Mouse (Mus musculus) kidney, postnatal 36 days (tissue): ENCODE data around the gene Dab1.

Source experiments
- DNase-seq, 2 experiments: peaks; one replicate each; pipeline ENCODE4 v3.0.0; 2021 to 2022; ENCODE audit warnings: mixed read lengths in 2 of 2

The Dab1 gene

GRCm38 (mm10) chr4:104686137-104686809, 1067.1 kb downstream of the Dab1 start:
- no peak for DNase-seq

DNA sequence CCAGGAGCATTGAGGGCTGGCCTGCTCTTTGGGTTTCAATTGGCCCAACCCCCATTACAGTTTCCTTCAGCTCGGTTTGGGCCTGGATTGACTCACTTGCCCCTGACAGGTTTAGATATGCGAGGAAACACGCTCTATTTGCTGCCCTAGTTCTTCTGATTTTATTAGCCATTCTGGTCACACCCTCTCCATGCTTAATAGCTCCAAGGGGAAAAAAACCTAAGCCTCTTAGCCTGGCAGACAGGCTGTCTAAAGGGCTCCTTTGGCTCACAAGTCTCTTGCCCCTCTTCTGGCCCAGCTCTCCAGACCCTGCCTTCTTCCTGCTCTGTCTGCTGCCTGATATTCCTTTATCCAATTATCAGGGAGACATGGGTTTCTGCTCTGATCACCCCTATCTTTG, 1069.9 kb downstream of the Dab1 start:
- DNase-seq, result no peak

- no peak for DNase-seq
Measured at GRCm38 (mm10) chr4:104691026-104691425, 1071.9 kb downstream of the Dab1 start.

DNA sequence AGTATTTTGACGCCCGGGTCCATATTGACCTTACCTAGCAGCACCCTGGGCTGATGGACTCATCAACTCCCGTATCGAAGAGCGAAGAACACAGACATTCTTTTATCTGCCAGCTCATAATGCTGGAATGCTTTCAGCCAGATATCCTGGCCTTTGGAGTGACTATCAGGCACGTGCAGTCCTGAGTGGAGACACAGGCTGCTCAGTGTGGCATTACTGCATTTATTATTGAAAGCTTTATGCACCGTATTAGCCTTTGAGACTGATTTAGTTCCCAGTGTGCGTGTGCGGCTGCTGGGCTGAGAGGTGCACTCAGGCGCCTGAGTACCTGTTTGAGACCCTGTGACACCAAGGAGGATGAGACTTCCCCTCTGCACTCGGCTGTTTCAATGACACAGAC, 1075.0 kb downstream of the Dab1 start:
- DNase-seq, result no peak

DNA sequence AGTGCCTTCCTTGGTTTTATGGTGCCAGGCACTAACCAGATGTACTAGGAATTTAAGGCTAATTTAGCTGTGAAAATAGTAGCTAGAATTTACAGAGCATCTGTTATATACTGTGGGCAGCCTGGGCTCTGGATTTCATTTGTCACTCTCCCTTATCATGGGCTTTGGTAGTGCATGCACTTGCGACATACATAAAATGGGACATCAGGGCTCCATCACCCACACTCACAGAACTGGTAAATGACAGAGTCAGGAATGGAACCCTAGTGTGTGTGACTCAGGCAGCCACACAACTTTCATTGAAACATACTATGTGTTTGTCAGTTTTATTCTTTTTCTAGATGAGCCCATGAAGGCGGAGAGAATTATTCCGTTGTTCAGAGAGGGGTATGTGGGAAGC, 1077.4 kb downstream of the Dab1 start:
- DNase-seq, result no peak

- no peak for DNase-seq
Measured at GRCm38 (mm10) chr4:104697703-104698102, 1078.5 kb downstream of the Dab1 start.

DNA sequence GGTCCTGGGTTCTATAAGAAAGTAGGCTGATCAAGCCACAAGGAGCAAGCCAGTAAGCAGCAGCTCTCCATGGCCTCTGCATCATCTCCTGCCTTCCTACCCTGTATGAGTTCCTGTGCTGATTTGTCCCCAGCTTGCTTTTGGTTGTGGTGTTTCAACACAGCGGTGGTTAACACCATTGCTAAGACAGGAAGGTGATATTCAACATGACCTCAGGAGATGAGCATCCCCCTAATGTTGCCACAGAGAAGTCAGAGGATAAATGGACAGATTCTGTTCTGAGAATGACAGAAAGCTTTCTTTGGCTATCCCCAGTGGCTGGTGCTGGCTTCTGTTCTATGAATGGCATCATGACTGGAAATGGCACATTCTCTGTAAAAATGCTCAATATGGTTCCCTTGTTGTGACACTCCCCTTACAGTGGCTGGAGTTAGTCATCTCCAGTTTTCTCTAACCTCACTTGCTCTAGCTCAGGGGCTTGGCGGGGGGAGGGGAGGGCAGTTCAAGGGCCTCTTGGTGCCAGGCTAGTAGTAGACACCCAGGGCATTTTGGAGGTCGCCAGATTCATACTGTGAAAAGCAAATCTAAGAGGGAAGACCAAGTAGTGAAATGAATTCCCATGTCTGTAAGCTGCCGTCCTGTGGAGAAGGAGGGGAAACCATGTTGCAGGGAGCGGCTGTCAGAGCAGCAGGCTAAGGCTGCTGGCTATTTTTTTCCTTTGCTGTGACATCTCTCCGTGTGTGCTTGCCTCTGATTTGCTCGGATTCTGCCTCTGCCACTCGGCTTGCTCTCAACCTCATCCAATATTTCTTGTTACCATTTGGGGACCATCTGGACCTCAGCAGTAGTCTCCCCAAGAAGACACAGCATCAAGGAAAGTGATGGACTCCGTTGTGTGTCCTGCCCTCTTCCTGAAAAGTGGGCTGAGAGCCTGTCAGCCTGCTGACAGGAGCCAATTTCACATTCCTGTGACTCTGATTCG, 1086.8 kb downstream of the Dab1 start:
- no peak for DNase-seq

- no peak for DNase-seq
Measured at GRCm38 (mm10) chr4:104712338-104713083, 1093.4 kb downstream of the Dab1 start.

- DNase-seq, result no peak
Measured at GRCm38 (mm10) chr4:104714925-104715519, 1095.9 kb downstream of the Dab1 start.

- DNase-seq, result no peak
Measured at GRCm38 (mm10) chr4:104715857-104716256, 1096.7 kb downstream of the Dab1 start.

- DNase-seq, result no peak
Measured at GRCm38 (mm10) chr4:104716506-104716905, 1097.3 kb downstream of the Dab1 start.

GRCm38 (mm10) chr4:104718973-104719795, 1100.0 kb downstream of the Dab1 start:
- peak; percentile 5 to 13 for DNase-seq

- DNase-seq, result no peak
Measured at GRCm38 (mm10) chr4:104723527-104724045, 1104.4 kb downstream of the Dab1 start.

- peak in 1 of 2 experiments; percentile 4 for DNase-seq
Measured at GRCm38 (mm10) chr4:104724258-104724657, 1105.1 kb downstream of the Dab1 start.

DNA sequence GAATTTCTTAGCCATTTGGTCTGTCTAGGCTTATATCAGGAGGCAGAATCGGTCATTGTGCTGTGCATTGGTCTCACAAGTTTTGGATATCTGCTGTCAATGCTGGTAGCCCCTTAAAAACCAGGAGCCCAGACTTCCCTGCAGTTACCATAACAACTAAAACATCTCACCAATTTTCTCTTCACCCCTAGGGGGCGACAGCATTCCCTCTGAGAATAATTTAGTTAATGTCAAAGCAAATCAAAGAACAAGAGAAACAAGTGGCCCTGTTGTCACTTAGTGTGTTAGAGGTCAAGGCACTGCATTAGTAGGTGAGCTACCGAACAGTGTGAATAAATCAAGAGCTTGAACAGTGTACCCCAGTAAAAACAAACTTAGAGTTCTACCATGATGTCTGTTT, 1106.5 kb downstream of the Dab1 start:
- peak; percentile 13 to 64 for DNase-seq

DNA sequence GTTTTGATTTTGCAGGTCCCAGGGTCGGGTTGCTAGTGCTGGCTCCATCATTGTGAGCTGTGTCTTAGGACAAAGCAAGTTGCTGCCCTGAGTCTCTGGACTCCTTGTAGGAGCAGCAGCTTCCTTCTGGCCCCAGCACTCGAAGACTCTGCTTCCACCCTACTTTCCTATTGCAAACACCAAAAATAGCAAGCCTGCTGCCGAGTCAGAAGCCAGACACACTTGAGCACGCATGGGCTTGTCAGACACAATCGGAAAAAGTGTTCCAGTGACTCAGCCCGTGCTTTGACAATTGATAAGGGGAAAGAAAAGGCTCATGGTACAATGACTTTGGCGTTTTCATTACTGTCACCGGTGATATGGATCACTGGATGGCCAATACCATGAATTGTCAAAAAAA, 1110.0 kb downstream of the Dab1 start:
- no peak for DNase-seq

- peak in 1 of 2 experiments; percentile 37 for DNase-seq
Measured at GRCm38 (mm10) chr4:104746500-104746899, 1127.3 kb downstream of the Dab1 start.

- DNase-seq, result no peak
Measured at GRCm38 (mm10) chr4:104754090-104754489, 1134.9 kb downstream of the Dab1 start.

GRCm38 (mm10) chr4:104760878-104761624, 1141.9 kb downstream of the Dab1 start:
- DNase-seq, result no peak

DNA sequence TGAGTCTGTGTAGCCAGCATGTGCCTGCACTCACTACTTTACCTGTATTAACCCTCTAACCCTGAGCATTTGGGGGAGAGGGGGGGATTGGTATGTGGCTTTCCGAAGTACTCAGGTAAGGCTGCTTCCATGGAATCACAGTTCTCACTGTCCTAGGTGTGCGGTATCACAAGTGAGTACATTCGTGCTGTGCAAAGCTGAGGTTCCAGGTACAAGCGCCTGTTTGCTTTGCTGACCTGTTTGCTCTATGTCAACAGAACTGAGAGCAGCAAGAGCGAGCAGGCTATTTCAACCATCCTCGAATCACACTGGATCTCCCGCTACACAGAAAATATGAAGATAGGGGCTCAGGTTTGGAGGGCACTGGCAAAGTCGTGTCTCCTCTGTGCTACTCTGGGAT, 1146.9 kb downstream of the Dab1 start, which contains the start of gene C8b:
C8b (plus strand) TSS at position 253 of the 400 bp plus-strand sequence.
- no peak for DNase-seq

DNA sequence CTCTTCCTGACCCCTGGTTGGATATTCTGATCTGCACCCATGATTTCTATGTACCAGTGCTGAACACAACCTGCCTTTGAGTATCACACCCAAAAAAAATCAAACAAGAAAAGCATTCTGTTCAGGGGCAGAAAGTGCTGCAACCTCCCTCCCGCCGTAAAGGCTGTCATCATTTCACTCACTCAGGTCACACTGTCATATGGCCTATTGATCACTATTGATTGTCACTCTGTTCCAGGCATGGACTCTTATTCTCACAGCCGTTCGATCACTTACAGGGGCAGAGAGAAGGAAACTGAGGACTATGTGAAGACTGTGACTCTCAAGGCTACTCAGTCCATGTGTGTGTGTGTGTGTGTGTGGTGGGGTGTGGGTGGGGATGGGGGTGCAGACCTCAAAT, 1149.0 kb downstream of the Dab1 start:
- no peak for DNase-seq
